Mouse (Mus musculus) layer of hippocampus, adult 9-11 months (tissue): ENCODE data around the gene Bricd5.

Experiments
- DNase-seq: peaks from one replicate; pipeline ENCODE4 v3.0.0; 2022

The Bricd5 gene

DNA sequence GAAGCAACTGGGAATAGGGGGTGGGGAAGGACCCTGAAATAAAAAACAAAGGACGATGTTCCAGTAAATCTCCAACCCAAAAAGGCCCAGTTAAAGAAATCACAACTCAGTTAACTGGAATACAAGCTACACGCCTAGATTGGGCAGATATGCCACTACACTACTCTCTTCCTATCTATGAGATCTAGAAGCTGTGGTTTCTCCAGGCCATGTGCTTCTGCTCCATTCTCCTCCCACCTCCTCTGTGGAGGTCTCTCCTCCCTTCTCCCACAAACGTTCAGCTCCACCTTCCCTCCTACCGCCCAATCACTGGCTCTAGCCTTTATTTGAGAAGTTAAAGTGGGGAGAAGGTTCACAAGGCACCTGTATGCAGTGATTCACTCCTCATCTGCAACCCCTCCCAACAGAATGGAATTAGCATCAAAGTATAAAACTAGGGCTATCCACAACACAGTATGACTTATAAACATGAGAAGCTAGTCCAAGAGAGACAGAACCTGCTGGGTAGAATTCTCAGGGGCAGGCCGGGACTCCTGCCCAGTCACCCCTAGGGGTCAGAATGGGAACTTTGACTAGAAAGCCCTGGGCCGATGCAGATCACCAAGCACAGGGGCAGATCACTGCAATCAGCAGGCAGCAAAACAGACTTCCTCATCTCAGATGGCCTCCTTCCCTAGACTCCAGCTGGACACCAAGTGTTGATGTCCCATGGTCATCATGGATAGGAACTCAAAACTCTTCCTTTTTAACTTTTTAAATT, 10.1 kb upstream of the Bricd5 start:
- DNase-seq = no peak

- no peak for DNase-seq
Observed at GRCm38 (mm10) chr17:24468636-24469246, 4.9 kb upstream of the Bricd5 start.

GRCm38 (mm10) chr17:24469336-24469909, 4.3 kb upstream of the Bricd5 start:
- no peak for DNase-seq

DNA sequence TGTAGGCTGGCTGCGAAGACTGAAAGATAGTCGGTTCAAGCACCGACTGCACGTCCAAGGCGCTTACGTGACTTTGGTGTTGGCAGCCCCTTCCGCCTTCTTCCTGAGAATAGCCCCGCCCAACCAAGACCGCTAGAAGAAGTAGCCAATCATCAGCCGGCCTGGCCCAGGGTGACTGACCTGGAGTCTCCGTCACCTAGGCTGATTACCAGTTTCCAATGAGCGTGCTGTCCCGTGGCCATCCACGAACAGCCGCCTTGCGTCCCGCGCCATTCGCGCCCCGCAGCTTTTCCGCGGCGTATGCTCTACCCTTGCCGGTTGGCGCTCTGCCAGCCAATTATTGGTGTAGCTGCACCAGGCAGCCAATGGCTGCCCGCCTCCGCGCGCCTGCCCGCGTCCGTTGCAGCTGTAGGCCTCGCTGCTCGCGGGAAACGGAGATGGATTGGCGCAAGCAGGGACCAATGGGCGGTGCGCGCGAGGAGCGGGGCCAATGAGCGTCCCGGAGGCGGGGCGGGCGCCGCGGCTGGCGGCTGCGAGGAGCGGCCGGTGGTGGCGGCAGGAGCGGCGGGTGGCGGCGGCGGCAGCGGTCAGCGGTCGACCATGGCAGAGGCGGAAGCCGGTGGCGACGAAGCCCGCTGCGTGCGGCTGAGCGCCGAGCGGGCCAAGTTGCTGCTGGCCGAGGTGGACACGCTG, 3.6 kb upstream of the Bricd5 start, which contains the start of the genes E4f1 and Pgp:
TSS of gene E4f1 (minus strand) at position 404 of the 693 bp plus-strand sequence.
TSS of gene Pgp (plus strand) at position 483 of the 693 bp plus-strand sequence.
- peak; percentile 99 for DNase-seq

- no peak for DNase-seq
Observed at GRCm38 (mm10) chr17:24470701-24471527, 2.8 kb upstream of the Bricd5 start.

- DNase-seq = no peak
Observed at GRCm38 (mm10) chr17:24472512-24472911, 1.2 kb upstream of the Bricd5 start.

- DNase-seq = peak; percentile 81
Observed at GRCm38 (mm10) chr17:24474557-24474956, 873 bp downstream of the Bricd5 start.

DNA sequence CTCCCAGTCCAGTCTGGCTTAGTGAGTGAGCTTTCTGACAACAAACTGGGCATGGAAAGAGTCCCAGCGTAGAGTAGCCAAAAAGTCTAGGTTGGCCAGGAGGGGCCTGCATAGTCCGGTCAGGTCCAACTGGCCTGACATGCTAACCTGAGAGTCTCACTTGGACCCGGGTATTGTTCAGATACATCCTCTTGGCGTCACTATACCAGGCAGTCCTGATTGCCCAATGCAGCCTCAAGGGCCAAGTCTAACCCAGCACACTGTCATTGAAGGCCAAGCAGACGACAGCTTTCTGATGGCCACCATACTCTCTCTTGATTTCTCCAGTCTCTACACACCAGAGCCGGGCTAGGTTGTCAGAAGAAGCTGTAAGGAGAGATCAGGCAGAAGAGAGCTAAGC, 1.9 kb downstream of the Bricd5 start:
- DNase-seq = no peak

GRCm38 (mm10) chr17:24476022-24476776, 2.5 kb downstream of the Bricd5 start:
- DNase-seq = no peak

- no peak for DNase-seq
Observed at GRCm38 (mm10) chr17:24477053-24477984, 3.6 kb downstream of the Bricd5 start.

DNA sequence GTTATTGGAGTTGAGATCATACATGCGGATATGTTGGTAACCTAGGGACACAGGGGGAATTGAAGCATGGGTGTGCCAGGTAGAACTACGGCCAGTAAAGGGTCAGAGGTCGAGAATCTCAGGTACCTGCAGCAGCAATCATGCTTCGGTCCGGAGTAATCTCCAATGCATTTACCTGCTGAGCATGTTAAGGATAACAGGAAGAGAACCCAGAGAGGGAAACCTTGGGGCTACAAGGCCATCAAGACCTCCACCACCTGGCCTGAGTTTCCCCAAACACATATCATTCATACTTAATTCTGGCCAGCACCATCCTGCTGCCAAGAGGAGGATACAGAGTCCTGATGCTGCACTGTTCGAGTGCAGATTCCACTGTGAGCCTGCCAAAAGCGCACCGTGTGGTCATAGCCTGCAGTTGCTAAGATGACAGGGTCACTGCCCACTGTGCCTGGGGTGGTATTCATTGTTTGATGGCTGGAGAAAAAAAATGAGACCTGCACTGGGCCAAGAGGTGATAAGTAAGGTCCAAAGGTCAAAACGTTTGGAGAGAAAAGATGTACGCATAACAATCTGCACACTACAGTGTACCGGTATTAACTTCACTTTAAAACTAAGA, 4.4 kb downstream of the Bricd5 start:
- no peak for DNase-seq

GRCm38 (mm10) chr17:24478663-24479380, 5.1 kb downstream of the Bricd5 start, which contains the start of gene Mlst8:
Gene Mlst8, minus strand, starts transcription at chr17:24479078.
- peak; percentile 96 for DNase-seq

GRCm38 (mm10) chr17:24479431-24479830, 5.7 kb downstream of the Bricd5 start:
- DNase-seq = no peak

GRCm38 (mm10) chr17:24480201-24480826, 6.6 kb downstream of the Bricd5 start:
- no peak for DNase-seq

GRCm38 (mm10) chr17:24481027-24481815, 7.5 kb downstream of the Bricd5 start:
- no peak for DNase-seq

DNA sequence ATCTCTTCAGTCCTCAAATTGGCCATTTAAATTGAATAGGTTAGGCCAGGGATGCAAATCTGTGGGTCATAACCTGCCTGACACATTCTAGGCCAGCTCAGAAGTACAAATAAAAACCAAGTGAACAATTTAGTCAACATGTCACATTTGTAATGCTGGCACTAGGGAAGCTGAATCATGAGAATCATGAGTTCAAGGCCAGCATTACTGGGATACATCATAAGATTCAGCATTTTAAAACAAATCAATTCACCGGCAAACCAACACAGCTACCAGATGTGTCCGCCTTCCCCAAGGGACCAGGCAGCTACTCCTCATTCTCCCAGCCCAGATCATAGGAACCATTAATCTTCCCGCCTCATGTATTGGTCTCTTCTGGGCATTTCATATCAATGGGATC, 9.8 kb downstream of the Bricd5 start:
- no peak for DNase-seq

DNA sequence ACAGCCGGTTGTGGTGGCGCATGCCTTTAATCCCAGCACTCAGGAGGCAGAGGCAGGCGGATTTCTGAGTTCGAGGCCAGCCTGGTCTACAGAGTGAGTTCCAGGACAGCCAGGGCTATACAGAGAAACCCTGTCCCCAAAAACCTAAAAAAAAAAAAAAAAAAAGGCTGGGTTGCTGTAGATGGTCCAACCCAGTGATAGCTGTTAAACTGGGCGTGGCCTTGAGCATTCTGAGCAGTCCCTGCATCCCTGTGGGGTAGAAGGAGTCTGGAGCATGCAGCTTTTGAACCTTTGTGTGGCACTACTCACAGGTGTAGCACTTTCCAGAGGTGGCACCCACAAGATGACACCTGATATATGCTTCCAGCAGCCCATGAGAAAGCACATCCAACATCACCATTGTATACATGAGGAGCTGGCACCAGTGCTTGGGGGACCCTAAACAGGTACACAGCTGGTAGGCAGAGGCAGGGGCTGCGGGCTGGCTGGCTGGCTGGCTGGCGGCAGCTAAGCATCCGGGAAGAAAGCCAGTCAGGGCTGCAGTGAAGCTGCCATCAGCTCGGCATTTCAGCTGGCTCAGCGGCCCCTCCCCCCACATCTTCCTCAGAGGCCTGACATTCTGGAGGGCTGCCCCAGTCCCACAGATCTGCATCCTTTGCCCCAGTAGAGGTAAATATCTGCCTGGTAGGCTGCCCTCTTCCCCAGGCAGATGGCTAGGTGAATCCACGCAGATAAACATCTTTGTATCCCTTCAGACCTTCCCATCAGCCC, 11.6 kb downstream of the Bricd5 start:
- no peak for DNase-seq
